Mouse (Mus musculus): ENCODE measurements at regions not wholly inside any gene's neighbourhood (a gene's known extent, or its start where the extent isn't known, plus 50 kb on each side); places are given as distances from the start of the nearest gene placed in this dataset.

DNA sequence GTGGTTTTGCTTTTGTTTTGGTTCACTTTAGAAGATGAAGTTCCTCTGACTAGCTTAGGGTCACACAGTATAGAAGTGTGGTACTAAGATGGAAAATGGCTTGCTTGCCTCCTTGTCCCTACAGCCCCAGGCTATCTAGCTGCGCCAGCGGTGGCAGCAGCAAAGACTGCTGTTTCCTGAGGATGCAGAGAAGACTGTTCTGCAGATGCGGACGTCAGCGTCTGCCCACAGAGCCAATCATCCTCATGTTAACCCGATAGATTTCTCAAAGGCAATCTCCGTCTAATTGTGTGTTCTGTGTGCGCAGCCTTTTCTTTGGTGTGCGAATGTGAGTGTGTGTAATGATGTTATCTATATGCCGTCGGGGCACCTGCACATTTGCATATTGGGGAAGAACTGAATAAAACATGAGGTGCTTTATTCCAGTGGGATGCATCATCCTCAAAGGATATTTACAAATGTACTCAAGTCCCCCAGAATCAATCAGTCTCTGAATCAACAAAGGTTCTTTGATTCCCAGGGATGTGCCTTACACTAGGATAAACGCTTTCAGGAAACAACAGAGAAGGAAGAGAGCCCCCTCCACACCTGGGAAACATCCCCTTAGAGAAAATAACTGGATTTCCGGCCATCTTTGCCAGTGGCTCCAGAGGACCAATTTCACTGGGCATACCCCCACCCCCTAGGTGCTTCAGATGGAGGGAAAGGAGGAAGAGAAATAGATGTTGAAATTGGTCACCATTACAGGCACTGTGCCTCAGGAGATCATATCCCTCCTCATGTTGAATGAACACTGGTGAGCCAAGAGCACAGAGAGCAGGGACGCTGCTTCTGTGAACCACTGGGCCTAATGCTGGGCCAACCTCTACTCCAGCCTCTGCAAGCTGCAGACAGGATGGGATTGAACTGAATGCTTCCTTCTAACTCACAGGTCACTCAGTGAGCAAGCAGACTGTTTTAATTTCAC lies 409.7 kb upstream of the Plxna2 start:
- no peak for DNase-seq (ENCODE audit: low spot score)
- Histone ChIP-seq H3K9me3 (replicated peaks) (no peaks in the 10 kb centered on the region), H3K27ac (no peak overlapping the region), H3K36me3 (no peaks in the 10 kb centered on the region), H3K4me1 (0 out of 2 replicates have a peak, but pooled peaks cover 3% of the 10 kb centered on the region), H3K27me3 (ENCODE audit: low read depth, poor library complexity, severe bottlenecking) (no peaks in the 10 kb centered on the region), H3K4me3 (no peak overlapping the region)
- WGBS = 59% methylated on average over 14 of the region's 14 CpGs

DNA sequence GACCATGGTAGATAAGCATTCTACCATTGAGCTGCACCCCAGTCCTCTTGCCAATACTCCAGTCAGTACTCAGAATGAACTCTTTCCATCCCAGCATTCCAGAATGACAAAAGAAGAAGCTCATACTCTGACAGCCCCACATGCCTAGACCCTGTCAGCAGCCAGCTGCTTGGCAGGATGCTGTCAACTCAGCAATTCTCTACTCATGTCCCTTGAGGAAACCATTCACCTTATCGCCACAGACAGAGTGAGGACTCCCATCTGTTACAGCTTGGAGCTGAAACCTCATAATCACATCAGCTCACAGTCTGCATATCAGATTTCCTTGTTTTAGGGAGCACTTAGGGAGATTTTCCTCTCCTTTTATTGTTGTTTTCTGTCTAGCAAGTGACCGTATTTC lies 420.5 kb upstream of the Plxna2 start:
- no peaks in the 10 kb centered on the region for H3K9me3 ChIP-seq (replicated peaks)
- no peak for DNase-seq (ENCODE audit: low spot score)
- 58% methylated on average over 2 of the region's 2 CpGs for WGBS
- 0 out of 2 replicates have a peak, but pooled peaks cover 3% of the 10 kb centered on the region for H3K4me1 ChIP-seq
- H3K27me3 ChIP-seq (ENCODE audit: low read depth, poor library complexity, severe bottlenecking) = no peaks in the 10 kb centered on the region
- H3K36me3 ChIP-seq = no peaks in the 10 kb centered on the region
- H3K27ac ChIP-seq = no peak overlapping the region
- H3K4me3 ChIP-seq = no peak overlapping the region

DNA sequence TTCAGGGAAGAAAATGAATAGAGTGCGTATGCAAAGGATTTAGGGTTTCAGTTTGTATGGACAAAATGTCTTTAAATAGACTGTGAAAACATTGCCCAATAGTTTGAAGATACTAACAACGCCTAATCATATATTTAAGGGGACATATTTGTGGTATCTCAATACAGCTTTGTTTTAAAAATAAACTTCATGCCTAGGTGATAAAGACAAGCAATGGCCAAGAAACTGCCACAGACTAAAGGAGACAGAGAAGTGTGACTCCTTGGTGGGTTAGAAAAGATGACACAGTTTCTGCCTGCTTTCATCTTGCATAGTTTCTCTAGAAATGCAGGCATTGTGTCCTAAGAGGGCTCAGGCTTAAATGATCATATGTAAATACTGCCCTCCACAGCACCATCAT lies 435.7 kb upstream of the Plxna2 start:
- no peak for DNase-seq (ENCODE audit: low spot score)
- H3K9me3 ChIP-seq (replicated peaks) = no peaks in the 10 kb centered on the region
- WGBS = 94% methylated on average over 2 of the region's 2 CpGs

DNA sequence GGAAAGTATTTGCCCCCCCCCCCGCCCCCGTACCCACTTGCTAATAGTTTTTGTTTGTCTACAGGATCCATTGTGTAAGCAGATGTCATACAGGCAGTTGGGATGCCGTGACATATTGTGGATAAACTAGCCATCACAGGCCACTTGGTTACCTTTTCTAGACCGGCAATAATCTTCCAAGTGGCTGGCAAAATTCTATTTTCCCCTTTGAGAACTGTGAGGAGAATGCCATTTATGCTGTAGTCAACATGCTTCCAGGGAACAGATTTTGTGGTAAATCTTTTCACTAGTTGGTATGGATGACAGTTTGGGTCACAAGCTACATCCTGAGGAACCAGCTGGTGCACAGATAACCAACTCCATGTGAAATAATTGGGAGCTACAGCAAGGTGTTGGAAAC lies 456.5 kb upstream of the Plxna2 start:
- WGBS = 88% methylated on average over 4 of the region's 4 CpGs
- no peaks in the 10 kb centered on the region for H3K27me3 ChIP-seq (ENCODE audit: low read depth, poor library complexity, severe bottlenecking)
- H3K27ac ChIP-seq = no peak overlapping the region
- H3K9me3 ChIP-seq (replicated peaks) = no peaks in the 10 kb centered on the region
- H3K4me1 ChIP-seq = peaks cover 6% of the 10 kb centered on the region; the same call in 1 of the 2 replicates
- H3K36me3 ChIP-seq = no peaks in the 10 kb centered on the region
- H3K4me3 ChIP-seq = no peak overlapping the region
- DNase-seq (ENCODE audit: low spot score) = no peak

More for the DNA sequence above, 435.7 kb upstream of the Plxna2 start:
- H3K4me1 ChIP-seq = no peaks in the 10 kb centered on the region
- no peak overlapping the region for H3K27ac ChIP-seq
- H3K36me3 ChIP-seq = no peaks in the 10 kb centered on the region
- H3K27me3 ChIP-seq (ENCODE audit: low read depth, poor library complexity, severe bottlenecking) = no peaks in the 10 kb centered on the region
- no peak overlapping the region for H3K4me3 ChIP-seq

DNA sequence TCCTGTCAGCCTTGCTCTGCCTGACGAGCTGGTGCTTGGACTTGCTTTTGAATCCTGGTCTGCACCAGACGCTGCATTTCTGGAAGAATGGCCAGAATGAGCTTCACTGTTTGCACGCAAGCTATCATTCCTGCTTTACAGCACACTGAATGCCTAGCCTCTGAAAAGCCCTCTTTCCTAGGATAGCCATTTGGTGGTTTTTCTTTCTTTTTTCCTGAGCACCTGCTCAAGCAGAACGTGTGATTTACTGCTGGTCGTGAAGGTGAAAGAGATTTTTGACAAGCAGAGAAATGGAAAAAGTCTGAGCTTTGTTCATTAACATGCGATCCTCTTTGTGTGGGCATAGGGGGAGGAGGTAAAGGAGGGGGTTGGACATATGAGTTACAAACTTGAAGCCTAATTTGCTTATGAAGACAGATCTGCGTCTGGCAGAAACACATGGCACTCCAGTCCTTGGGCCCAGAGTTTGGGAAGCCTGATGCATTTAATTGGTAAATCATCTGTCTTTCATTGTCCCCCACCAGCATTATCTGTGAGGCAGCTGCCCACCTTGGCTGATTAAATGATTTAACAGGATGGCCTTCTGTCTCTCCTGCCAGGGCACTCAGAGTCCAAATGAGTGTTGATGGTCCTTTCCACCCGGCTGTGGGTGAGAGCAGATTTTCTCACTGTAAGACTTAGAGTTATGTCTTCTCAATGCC lies 457.1 kb upstream of the Plxna2 start:
- Histone ChIP-seq H3K4me1 (peaks cover 6% of the 10 kb centered on the region; the same call in 1 of the 2 replicates), H3K27ac (no peak overlapping the region), H3K27me3 (ENCODE audit: low read depth, poor library complexity, severe bottlenecking) (no peaks in the 10 kb centered on the region), H3K9me3 (replicated peaks) (no peaks in the 10 kb centered on the region), H3K36me3 (no peaks in the 10 kb centered on the region), H3K4me3 (no peak overlapping the region)
- 71% methylated on average over 8 of the region's 8 CpGs for WGBS
- DNase-seq (ENCODE audit: low spot score) = no peak

DNA sequence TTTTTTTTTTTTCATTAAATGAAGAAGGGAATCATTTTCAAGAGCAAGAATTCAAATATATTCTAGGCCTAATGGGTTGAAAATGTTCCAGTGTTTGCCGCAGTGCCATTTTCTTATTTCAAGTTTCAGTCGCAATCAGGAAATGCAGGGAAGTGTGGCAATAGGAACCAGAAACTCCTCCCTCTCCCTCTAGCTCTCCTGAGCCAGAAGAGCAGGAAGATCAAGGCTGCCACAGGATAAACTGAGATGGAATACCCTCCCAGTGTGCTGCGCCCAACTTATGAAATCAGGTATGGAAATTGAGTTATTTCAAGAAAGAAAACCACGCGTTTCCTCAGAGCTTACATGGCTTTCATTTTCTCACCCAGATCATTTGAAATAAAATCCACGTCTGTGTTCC lies 460.8 kb upstream of the Plxna2 start:
- no peaks in the 10 kb centered on the region for H3K36me3 ChIP-seq
- peaks cover 6% of the 10 kb centered on the region; the same call in 1 of the 2 replicates for H3K4me1 ChIP-seq
- 92% methylated on average over 6 of the region's 6 CpGs for WGBS
- DNase-seq (ENCODE audit: low spot score) = no peak
- H3K9me3 ChIP-seq (replicated peaks) = no peaks in the 10 kb centered on the region
- no peak overlapping the region for H3K4me3 ChIP-seq
- H3K27ac ChIP-seq = no peak overlapping the region
- no peaks in the 10 kb centered on the region for H3K27me3 ChIP-seq (ENCODE audit: low read depth, poor library complexity, severe bottlenecking)

DNA sequence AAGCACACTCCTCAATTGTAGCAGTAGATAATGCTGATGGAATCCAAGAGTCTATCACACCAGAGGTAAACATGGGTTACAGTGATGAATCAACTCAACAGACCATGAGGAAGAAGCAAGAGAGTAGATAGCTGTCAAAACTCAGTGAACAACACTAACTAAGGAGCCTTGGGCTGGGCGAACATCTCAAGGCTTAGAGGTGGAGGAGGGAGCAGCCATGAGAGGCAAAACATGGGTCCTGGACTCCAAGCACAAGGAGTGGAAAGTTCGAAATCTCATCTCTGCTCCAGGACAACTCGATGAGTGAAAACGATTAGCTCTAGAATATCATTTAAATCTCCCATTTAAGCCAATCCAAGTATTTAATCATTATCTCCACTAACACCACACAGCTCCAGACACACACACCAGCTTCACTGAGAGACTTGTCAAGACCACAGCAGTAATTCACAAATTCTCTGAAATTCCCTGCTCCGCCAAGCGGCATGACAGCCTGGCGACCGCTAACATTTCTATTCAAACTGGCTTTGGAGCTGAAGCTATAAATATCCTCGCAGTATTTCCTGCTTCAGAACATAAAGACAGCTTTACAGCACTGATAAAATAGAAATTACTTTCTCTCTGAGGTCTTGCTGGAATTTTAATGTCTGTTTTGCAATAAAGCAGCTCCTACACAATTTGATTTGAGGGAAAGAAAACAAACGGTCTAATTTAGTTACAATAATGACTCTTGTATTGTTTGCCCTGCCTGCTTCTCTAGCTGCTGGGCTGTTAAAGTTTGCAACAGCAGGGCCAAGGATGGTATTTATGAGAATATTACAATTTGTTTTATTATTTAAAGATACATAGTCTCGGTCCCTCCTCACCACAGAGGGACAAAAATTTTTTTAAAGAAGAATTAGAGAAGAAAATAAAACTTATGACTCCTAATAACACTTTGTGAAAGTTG lies 469.3 kb upstream of the Plxna2 start:
- Histone ChIP-seq H3K4me3 (no peak overlapping the region), H3K27me3 (ENCODE audit: low read depth, poor library complexity, severe bottlenecking) (no peaks in the 10 kb centered on the region), H3K36me3 (no peaks in the 10 kb centered on the region), H3K9me3 (replicated peaks) (no peaks in the 10 kb centered on the region), H3K27ac (no peak overlapping the region), H3K4me1 (peaks cover 11% of the 10 kb centered on the region; the same call in 1 of the 2 replicates)
- WGBS = 68% methylated on average over 11 of the region's 11 CpGs
- DNase-seq (ENCODE audit: low spot score) = no peak

DNA sequence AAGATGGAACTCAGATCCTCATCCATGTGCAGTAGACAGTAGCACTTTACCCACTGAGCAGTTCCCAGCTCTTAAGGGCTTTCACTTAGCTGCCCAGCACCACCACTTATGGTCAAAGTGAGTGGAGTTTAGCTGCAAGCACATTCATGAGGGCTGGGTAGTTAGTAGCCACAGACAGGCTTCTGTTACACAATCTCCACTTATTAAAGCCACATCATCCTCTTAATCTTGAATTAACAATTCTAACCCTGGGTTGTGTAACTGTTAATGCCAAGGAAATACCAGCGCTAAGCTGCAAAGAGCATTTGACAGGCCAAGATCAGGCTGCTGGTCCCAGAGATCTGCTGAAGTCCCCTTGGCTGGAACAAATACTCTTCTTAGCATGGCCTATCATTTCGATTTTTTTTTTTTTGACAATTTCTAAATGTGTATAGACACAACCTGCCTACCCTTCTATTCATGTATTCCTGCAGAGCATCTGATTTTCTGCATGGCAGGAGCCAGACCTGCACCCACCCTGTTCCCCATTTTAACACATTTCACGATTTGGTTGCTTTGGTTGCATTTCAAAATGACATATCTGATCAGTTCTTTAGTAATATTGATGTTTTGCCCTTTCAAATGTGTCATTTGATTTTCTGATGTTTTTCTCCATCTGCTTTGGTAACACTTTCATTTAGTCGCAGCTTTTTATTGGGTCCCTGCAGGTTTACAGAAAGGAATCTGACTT lies 500.2 kb upstream of the Plxna2 start:
- Histone ChIP-seq H3K27ac (no peak overlapping the region), H3K27me3 (ENCODE audit: low read depth, poor library complexity, severe bottlenecking) (peaks cover 11% of the 10 kb centered on the region; the same call in 1 of the 2 replicates), H3K9me3 (replicated peaks) (no peaks in the 10 kb centered on the region), H3K4me1 (no peaks in the 10 kb centered on the region), H3K4me3 (no peak overlapping the region), H3K36me3 (no peaks in the 10 kb centered on the region)
- 84% methylated on average over 4 of the region's 4 CpGs for WGBS
- no peak for DNase-seq (ENCODE audit: low spot score)

DNA sequence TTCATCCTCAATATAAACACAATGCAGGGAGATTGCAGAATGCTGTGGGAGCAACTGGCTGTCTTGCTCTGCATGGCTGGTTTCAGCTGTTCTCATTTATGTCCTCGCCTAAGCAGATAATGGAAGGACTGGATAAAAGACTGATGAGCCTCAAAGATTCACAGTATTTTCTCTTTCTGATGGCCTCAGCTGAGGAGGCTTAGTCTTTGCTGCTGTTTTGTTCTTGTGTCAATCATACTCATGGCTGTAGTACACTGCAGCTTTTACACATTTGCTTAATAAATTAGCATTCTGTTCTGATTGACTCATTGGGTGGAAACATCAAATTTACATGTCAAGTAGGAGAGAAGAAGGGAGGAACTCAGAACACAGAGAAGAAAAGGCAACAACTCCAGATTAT lies 503.6 kb upstream of the Plxna2 start:
- DNase-seq (ENCODE audit: low spot score) = no peak
- no peak overlapping the region for H3K4me3 ChIP-seq
- no peaks in the 10 kb centered on the region for H3K36me3 ChIP-seq
- H3K4me1 ChIP-seq = no peaks in the 10 kb centered on the region
- whole genome bisulfite sequencing = 71% methylated on average over 1 of the region's 1 CpGs
- H3K27me3 ChIP-seq (ENCODE audit: low read depth, poor library complexity, severe bottlenecking) = peaks cover 37% of the 10 kb centered on the region
- no peak overlapping the region for H3K27ac ChIP-seq
- no peaks in the 10 kb centered on the region for H3K9me3 ChIP-seq (replicated peaks)

DNA sequence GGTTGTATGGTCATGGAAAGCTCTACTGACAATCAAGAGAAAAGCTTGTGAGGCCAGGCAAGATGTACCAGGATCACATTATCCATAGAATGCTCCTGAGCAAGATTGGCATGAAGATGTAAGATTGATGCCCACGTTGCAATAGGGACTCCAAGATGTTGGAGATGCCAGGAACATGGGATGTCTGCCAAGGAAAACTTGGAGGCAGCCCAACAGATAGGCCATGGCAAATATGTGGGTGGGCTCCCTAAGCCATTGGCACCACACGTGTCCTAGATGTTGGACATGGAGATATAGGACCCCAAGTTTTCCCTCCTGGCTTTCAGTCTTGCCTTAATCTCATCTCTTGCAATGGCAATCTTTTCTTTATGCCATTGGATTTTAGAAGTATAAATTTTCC lies 506.1 kb upstream of the Plxna2 start:
- Histone ChIP-seq H3K27ac (no peak overlapping the region), H3K9me3 (replicated peaks) (no peaks in the 10 kb centered on the region), H3K4me1 (peaks cover 9% of the 10 kb centered on the region; the same call in 1 of the 2 replicates), H3K36me3 (no peaks in the 10 kb centered on the region), H3K4me3 (no peak overlapping the region), H3K27me3 (ENCODE audit: low read depth, poor library complexity, severe bottlenecking) (peaks cover 48% of the 10 kb centered on the region)
- DNase-seq (ENCODE audit: low spot score) = no peak
- WGBS = 94% methylated on average over 2 of the region's 2 CpGs

DNA sequence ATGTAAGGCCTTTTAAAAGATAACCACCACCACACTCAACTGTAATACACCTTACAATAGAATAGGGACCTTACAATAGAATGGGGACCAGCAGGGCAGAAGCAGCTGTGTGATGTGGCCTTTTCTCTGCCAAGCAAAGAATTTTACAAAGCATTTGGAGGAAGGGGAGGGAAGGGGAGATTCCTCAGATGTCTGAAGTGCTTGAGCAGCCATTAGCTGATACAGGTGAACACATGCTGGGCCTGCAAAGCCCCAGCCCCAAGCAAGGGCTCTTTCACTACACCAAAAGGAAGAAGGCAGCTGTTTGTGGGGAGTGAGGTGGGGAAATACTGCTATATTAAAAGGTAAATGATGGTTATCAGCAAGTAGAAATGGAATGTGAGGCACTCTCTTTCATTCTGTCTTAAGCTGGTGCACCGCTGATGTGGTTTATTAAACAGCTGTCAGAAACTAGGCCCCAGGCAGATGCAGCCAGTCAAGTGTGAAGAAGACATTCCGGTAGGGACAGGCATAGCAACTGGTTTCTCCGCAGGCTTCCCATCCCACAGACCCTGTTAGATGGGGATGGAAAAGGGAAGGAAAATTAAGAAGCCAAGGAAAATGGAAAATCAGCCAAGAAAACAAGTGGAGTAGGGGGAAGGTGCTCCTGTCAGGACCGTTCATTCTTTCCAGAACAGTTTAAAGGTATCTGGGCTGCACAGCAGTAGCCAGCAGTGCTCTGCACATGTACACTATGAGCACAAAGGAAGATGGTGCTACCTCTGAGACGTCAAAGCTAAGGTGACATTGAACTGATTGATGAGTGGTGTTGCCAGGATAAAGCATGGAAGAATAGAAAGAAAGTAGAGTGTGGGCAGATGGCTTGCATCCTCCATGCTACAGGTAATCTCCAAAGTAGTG lies 508.6 kb upstream of the Plxna2 start:
- Histone ChIP-seq H3K27ac (no peak overlapping the region), H3K36me3 (no peaks in the 10 kb centered on the region), H3K4me3 (no peak overlapping the region), H3K4me1 (peaks cover 9% of the 10 kb centered on the region; the same call in 1 of the 2 replicates), H3K9me3 (replicated peaks) (no peaks in the 10 kb centered on the region), H3K27me3 (ENCODE audit: low read depth, poor library complexity, severe bottlenecking) (peaks cover 67% of the 10 kb centered on the region)
- WGBS = 65% methylated on average over 5 of the region's 5 CpGs
- DNase-seq (ENCODE audit: low spot score) = no peak
